Mouse (Mus musculus) CH12.LX (cell line): ENCODE results near the gene Zfp746.

Experiments used
- ELF1 ChIP-seq: IDR thresholded peaks from 2 replicates; pipeline ENCODE4 v1.6.1; 2014; ENCODE audit warnings: low read depth, mild to moderate bottlenecking, inconsistent platforms, low read length, improper control_type of control experiment
- EP300 ChIP-seq: IDR thresholded peaks from 2 replicates; pipeline ENCODE4 v1.6.1; 2011; ENCODE audit warnings: low read length, improper control_type of control experiment
- ETS1 ChIP-seq: conservative IDR thresholded peaks from 2 replicates; pipeline ENCODE4 v1.6.1; 2012; ENCODE audit warnings: low read depth, mild to moderate bottlenecking, inconsistent platforms, low read length, improper control_type of control experiment, moderate library complexity
- HCFC1 ChIP-seq: IDR thresholded peaks from 2 replicates; pipeline ENCODE4 v1.6.1; 2012; ENCODE audit warnings: low read depth, mild to moderate bottlenecking, inconsistent platforms, low read length, improper control_type of control experiment
- JUN ChIP-seq: IDR thresholded peaks from 2 replicates; pipeline ENCODE4 v1.6.1; 2011; ENCODE audit warnings: low read depth, mild to moderate bottlenecking, low read length, improper control_type of control experiment, moderate library complexity; ENCODE audit not compliant: insufficient read depth
- MAFK ChIP-seq: IDR thresholded peaks from 2 replicates; pipeline ENCODE4 v1.6.1; 2011; ENCODE audit warnings: low read length, improper control_type of control experiment; ENCODE audit not compliant: insufficient replicate concordance
- MAZ ChIP-seq: IDR thresholded peaks from 2 replicates; pipeline ENCODE4 v1.6.1; 2012; ENCODE audit warnings: low read depth, mild to moderate bottlenecking, inconsistent platforms, low read length, improper control_type of control experiment, moderate library complexity
- POLR2A ChIP-seq: IDR thresholded peaks from 2 replicates; pipeline ENCODE4 v1.6.1; 2011; ENCODE audit warnings: low read depth, mild to moderate bottlenecking, improper control_type of control experiment, low read length
- UBTF ChIP-seq: IDR thresholded peaks from 2 replicates; pipeline ENCODE4 v1.6.1; 2012; ENCODE audit warnings: low read depth, mild to moderate bottlenecking, inconsistent platforms, low read length, improper control_type of control experiment, moderate library complexity
- USF1 ChIP-seq: IDR thresholded peaks from 2 replicates; pipeline ENCODE4 v1.6.1; 2014; ENCODE audit warnings: low read depth, mild to moderate bottlenecking, inconsistent platforms, low read length, improper control_type of control experiment
- ZC3H11A ChIP-seq: IDR thresholded peaks from 2 replicates; pipeline ENCODE4 v1.6.1; 2012; ENCODE audit warnings: low read depth, mild to moderate bottlenecking, inconsistent platforms, low read length, improper control_type of control experiment
- ZNF384 ChIP-seq: IDR thresholded peaks from 2 replicates; pipeline ENCODE4 v1.6.1; 2012; ENCODE audit warnings: low read depth, low read length, improper control_type of control experiment, inconsistent platforms

- 0 out of 2 replicates have a peak, but pooled peaks have one; percentile 30 for TF ChIP-seq ELF1
- TF ChIP-seq MAFK, result no peak
- no peak for TF ChIP-seq EP300
- TF ChIP-seq JUN, result no peak
- TF ChIP-seq POLR2A, result no peak
- TF ChIP-seq USF1, result no peak
- TF ChIP-seq ZNF384, result no peak
- TF ChIP-seq HCFC1, result no peak
- TF ChIP-seq UBTF, result no peak
- no peak for TF ChIP-seq MAZ
- no peak for TF ChIP-seq ETS1
- no peak for TF ChIP-seq ZC3H11A
Measured at GRCm38 (mm10) chr6:48049273-48050065, 36.9 kb downstream of the Zfp746 start.
